Mouse (Mus musculus) kidney, postnatal 0 days (tissue): Measurements from ENCODE around the gene Tox4. TPM values are rescaled to one million over a fixed set of nuclear protein-coding genes. Genes with fewer than 3 reads are reported as not detected.
"Not testable (repeated sequence)": the region's sequence is repeated elsewhere in the genome, so short reads cannot be mapped to it uniquely, and the experiment has no call there.

Experiments used
- ATAC-seq: fragments of 200-750 bp; cut with Nextera tagmentation; replicated peaks from 2 replicates; pipeline ENCODE4 v1.8.0; 2017; ENCODE audit warnings: low read depth, moderate number of reproducible peaks, moderate TSS enrichment, moderate library complexity; ENCODE audit not compliant: low FRiP score
- DNase-seq: peaks from one replicate; pipeline ENCODE4 v3.0.0-alpha.2; 2016; ENCODE audit warnings: low spot score
- H3K27ac ChIP-seq: fragments of 300-500 bp; sonication (generic); 2 replicates; pipeline ENCODE4 v1.5.1; 2014; ENCODE audit warnings: mild to moderate bottlenecking
- H3K27me3 ChIP-seq: fragments of 300-500 bp; sonication (generic); 2 replicates; pipeline ENCODE4 v1.6.1; 2014; ENCODE audit warnings: low read length, mixed read lengths; ENCODE audit not compliant: insufficient read depth
- H3K36me3 ChIP-seq: fragments of 300-500 bp; sonication (generic); 2 replicates; pipeline ENCODE4 v1.6.1; 2014; ENCODE audit warnings: low read length, mixed read lengths; ENCODE audit not compliant: insufficient read depth
- H3K4me1 ChIP-seq: fragments of 300-500 bp; sonication (generic); replicated peaks from 2 replicates; pipeline ENCODE4 v1.6.1; 2014; ENCODE audit warnings: antibody characterized with exemption, low read length, mixed read lengths; ENCODE audit not compliant: insufficient read depth
- H3K4me2 ChIP-seq: fragments of 300-500 bp; sonication (generic); 2 replicates; pipeline ENCODE4 v1.6.1; 2014; ENCODE audit warnings: mild to moderate bottlenecking, low read length, moderate library complexity, mixed read lengths
- H3K4me3 ChIP-seq: fragments of 300-500 bp; sonication (generic); replicated peaks from 2 replicates; pipeline ENCODE4 v1.5.1; 2014; ENCODE audit warnings: low read depth, low read length
- H3K9ac ChIP-seq: fragments of 300-500 bp; sonication (generic); 2 replicates; pipeline ENCODE4 v1.6.1; 2014; ENCODE audit warnings: low read depth, low read length
- H3K9me3 ChIP-seq: fragments of 300-500 bp; sonication (generic); replicated peaks from 2 replicates; pipeline ENCODE4 v1.6.1; 2016; ENCODE audit warnings: low read length, inconsistent platforms, mixed read lengths
- CTCF ChIP-seq: IDR thresholded peaks from 2 replicates; pipeline ENCODE4 v1.5.1; 2016; ENCODE audit warnings: antibody characterized with exemption, low read depth, mild to moderate bottlenecking, moderate library complexity
- WGBS: fragments of 180-500 bp; shearing (Covaris S2); extraction: QIAGEN DNeasy Blood & Tissue Kit; methylation state at CpG from one replicate; pipeline ENCODE4 v1.1.7; 2014; 5-methylcytosine and 5-hydroxymethylcytosine counted together
- polyA plus RNA-seq: library from polyadenylated mRNA; unstranded; fragments of >200 nt; fragmentation: Nextera tagmentation; extraction: Ambion mirVana; gene quantifications from 2 replicates; pipeline ENCODE4 v1.2.1, GENCODE M21; 2015

Tox4 gene
- polyA plus RNA-seq, 1 experiment from 2014 or later: 30.8 TPM

DNA sequence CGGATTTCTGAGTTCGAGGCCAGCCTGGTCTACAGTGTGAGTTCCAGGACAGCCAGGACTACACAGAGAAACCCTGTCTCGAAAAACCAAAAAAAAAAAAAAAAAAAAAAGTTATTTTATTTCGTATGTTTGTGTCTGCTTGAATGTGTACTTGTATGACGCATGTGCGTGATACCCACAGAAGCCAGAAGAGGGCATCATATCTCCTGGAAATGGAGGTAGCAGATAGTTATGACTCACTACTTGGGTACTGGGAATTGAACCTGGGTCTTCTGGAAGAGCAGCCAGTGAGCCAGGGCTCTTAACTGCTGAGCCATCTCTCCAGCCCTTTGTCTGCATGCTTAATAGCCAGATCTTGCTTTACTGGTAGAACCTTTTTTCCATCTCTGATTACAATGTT, 31.4 kb downstream of the Tox4 start:
- H3K9me3 ChIP-seq, H3K27me3 ChIP-seq, H3K4me3 ChIP-seq, H3K4me2 ChIP-seq, DNase-seq, H3K9ac ChIP-seq, H3K27ac ChIP-seq, ATAC-seq: not testable (repeated sequence)
- Histone ChIP-seq H3K36me3 (peaks cover 11% of the 10 kb centered on the region; the same call in 1 of the 2 replicates), H3K4me1 (peaks cover 18% of the 10 kb centered on the region)
- TF ChIP-seq CTCF: peak; percentile 34; the same call in 1 of the 2 replicates
- 90% methylated on average over 5 of the region's 6 CpGs for WGBS

DNA sequence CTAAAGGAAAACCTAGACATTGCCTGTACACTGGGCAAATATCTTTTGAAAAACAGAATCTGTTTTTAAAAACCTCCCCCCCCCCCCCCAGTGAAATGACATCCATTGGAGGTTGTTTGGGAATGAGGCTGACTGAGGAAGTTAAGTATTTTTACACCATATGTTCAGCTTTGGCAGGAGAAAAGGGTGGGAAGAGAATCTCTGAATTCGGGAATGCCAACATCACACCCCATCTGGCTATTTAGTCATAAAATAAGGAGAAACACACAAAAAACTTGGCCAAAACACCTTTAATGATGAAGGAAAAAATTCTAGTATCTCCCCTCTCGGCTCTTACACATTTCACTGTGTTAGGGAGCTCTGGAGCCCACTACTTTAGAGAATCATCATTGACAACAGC, 32.0 kb downstream of the Tox4 start:
- 88% methylated on average over 2 of the region's 2 CpGs for WGBS

DNA sequence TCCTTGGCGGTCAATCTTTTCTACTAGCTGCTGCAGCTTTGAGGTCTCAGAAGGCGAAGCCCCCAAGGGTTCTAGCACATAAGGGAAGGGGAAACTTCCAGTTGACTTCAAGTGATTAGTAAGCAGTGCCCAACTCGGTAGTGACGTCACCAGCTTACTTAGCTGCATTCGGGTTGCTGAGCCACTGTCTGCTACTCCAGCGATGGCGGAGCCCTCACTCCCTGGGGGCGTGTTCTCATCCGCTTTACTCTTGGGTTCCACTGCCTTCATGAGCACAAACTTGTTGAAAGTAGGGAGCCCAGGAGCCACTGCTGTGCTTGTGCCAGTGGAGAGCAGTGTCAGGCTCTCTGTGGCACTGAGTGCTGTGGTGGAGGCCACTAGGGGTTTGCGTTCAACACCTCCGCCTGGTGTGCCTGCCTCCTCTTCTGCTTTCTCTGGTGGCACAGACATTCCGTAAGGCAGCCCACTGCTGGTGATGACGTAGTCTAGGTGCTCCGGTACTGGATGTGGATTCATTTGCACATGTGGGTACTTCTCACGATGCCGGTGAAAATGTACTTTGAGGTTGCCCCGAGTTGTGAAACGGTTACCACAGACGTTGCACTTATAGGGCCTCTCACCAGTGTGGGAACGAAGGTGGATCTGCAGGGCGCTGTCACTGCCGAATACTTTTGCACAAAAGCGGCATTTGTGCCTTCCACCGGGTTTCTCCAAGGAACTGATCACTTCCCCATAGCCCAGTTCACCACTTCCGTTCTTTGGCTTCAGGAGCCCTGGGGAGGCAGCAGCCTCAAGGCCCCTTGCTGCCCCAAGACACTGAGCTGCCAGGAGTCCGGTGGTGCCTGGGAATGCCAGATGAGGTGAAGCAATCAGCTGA, 35.2 kb downstream of the Tox4 start:
- Histone ChIP-seq H3K4me2 (peak overlapping the region; percentile 88), H3K27ac (no peak overlapping the region), H3K9ac (no peak overlapping the region), H3K27me3 (no peaks in the 10 kb centered on the region), H3K4me3 (no peak overlapping the region), H3K36me3 (peaks cover 11% of the 10 kb centered on the region; the same call in 1 of the 2 replicates), H3K4me1 (peaks cover 23% of the 10 kb centered on the region), H3K9me3 (no peaks in the 10 kb centered on the region)
- WGBS: 86% methylated on average over 26 of the region's 26 CpGs
- TF ChIP-seq CTCF: no peak
- no peak for DNase-seq
- no peak for ATAC-seq

More for the DNA sequence above, 32.0 kb downstream of the Tox4 start:
- DNase-seq (no peak), ATAC-seq (no peak)
- no peaks in the 10 kb centered on the region for H3K9me3 ChIP-seq
- no peak for TF ChIP-seq CTCF
- peaks cover 11% of the 10 kb centered on the region; the same call in 1 of the 2 replicates for H3K36me3 ChIP-seq
- no peak overlapping the region for H3K9ac ChIP-seq
- H3K4me1 ChIP-seq: peaks cover 19% of the 10 kb centered on the region
- no peak overlapping the region for H3K4me3 ChIP-seq
- H3K27ac ChIP-seq: no peak overlapping the region
- no peaks in the 10 kb centered on the region for H3K27me3 ChIP-seq
- no peak overlapping the region for H3K4me2 ChIP-seq

DNA sequence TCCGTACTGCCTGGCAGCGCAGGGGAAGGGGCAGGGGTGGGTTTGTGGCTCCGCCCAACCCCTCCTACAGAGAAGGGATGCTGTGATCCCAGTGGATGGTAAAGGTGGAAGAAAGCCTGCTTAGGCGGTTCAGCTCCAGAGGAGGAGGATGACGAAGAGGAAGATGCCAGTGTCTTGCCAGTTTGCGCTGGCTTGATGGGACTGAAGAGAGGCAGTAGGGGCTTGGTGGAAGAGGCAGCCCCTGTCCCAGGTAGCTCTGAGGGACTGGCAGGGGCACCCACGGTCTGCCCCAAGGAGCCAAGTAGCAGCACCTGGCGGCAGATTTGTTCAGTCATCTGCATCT, 35.8 kb downstream of the Tox4 start:
- Histone ChIP-seq H3K36me3 (peaks cover 11% of the 10 kb centered on the region; the same call in 1 of the 2 replicates), H3K27me3 (no peaks in the 10 kb centered on the region), H3K4me1 (peaks cover 25% of the 10 kb centered on the region), H3K9ac (peak overlapping the region; percentile 90; the same call in 1 of the 2 replicates), H3K4me3 (peak overlapping the region; percentile 73), H3K9me3 (no peaks in the 10 kb centered on the region), H3K4me2 (peak overlapping the region; percentile 88), H3K27ac (no peak overlapping the region)
- no peak for TF ChIP-seq CTCF
- ATAC-seq: no peak
- DNase-seq: peak; percentile 15
- WGBS: 45% methylated on average over 8 of the region's 8 CpGs

DNA sequence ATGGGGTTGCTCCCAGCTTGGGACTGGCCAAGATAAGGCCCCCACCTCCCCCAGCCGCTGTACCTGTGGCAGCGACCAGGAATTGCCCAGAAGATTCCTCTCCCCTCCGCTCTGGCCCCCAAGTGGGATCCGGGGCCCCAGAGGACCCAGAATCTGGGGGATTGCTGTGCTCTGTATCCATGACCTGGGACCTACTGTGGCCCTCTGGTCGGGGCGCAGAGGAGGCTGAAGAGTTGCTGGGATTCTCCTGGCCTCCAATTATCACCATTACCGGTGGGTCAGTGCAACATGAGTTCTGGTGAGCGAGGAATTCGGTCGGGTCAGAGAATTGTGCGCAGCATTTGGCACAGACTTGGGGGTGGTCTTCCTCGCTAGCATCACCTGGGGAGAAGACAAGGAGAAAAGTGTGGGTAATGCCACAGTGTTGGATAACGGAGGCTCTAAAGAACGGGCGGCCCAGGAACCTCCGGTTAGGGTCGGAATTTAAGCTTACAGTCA, 36.4 kb downstream of the Tox4 start:
- ATAC-seq (no peak), DNase-seq (no peak)
- Histone ChIP-seq H3K4me3 (peak overlapping the region; percentile 73), H3K9me3 (no peaks in the 10 kb centered on the region), H3K4me1 (peaks cover 25% of the 10 kb centered on the region), H3K9ac (peak overlapping the region; percentile 90), H3K27me3 (no peaks in the 10 kb centered on the region), H3K27ac (peak overlapping the region; percentile 93), H3K36me3 (peaks cover 11% of the 10 kb centered on the region; the same call in 1 of the 2 replicates), H3K4me2 (peak overlapping the region; percentile 88)
- TF ChIP-seq CTCF: no peak
- 5% methylated on average over 17 of the region's 17 CpGs for WGBS

DNA sequence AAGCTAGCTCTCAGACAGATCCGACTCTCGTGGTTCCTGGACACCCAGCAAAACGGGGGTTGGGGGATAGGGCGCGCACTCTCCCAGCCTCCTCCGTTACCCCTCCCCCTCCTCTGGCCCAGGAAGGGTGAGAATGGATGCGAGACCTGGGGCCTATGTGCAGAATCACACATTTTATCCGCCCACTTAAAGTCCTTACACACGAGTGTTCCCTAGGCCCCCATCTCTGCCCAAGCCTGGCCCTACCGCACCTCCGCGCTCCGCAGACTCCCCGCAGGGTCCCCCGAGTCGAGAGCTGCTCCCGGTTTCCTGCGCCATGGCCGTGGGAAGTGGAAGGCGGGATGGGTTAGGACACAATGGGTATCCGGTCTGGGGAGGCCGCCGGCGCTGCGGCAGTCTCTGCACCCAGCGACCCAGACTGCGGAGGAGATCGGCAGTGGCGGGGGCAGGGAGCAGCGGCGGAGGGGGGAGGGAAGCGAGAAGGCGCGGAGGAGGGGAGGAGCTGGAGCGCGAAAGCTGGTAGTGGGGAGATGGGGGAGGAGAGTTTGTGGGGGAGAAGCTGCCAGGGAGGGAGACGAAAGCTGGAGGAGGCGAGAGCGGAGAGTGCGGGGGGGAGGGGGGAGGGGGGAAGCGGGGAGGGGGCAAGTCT, 37.0 kb downstream of the Tox4 start:
- Histone ChIP-seq H3K9me3 (no peaks in the 10 kb centered on the region), H3K27ac (peak overlapping the region; percentile 93), H3K4me3 (peak overlapping the region; percentile 73), H3K4me1 (peaks cover 25% of the 10 kb centered on the region), H3K4me2 (peak overlapping the region; percentile 88), H3K36me3 (peaks cover 11% of the 10 kb centered on the region; the same call in 1 of the 2 replicates), H3K9ac (peak overlapping the region; percentile 90), H3K27me3 (no peaks in the 10 kb centered on the region)
- TF ChIP-seq CTCF: no peak
- under 1% methylated on average over 30 of the region's 41 CpGs for WGBS
- ATAC-seq (peak; percentile 80), DNase-seq (peak; percentile 94)
